Mouse (Mus musculus): Measurements from ENCODE around the gene Micu2.

DNA sequence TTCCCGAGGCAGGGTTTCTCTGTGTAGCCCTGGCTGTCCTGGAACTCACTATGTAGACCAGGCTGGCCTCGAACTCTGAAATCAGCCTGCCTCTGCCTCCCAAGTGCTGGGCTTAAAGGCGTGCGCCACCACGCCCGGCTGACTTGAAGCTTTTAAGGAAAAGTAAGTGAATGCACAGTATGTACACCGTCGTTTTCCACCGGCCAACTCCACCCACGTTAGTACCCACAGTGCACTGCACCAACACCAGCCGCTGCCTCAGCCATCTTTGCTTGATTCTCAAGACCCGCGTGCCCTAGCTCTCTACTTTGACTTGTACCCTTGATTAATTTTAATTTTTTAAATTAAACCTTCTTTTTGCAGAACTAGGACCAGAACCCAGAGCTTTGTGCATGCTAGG lies 64.4 kb downstream of the Micu2 start:
- TF ChIP-seq POLR2A (IDR thresholded peaks at IDR 0.05; ENCODE audit: insufficient read depth, low read length) (no peak), CTCF (IDR thresholded peaks at IDR 0.05; ENCODE audit: low read depth, low read length) (no peak), EP300 (IDR thresholded peaks at IDR 0.05; ENCODE audit: insufficient read depth, low read depth, low read length) (no peak)
